Mouse (Mus musculus): ENCODE results near the gene Chrdl2.
"Not testable (repeated sequence)": the region's sequence is repeated elsewhere in the genome, so short reads cannot be mapped to it uniquely, and the experiment has no call there.

Gene Chrdl2

GRCm38 (mm10) chr7:100034815-100035463 lies 29.0 kb downstream of the Chrdl2 start:
- DNase-seq (ENCODE audit: extremely low spot score): no peak

DNA sequence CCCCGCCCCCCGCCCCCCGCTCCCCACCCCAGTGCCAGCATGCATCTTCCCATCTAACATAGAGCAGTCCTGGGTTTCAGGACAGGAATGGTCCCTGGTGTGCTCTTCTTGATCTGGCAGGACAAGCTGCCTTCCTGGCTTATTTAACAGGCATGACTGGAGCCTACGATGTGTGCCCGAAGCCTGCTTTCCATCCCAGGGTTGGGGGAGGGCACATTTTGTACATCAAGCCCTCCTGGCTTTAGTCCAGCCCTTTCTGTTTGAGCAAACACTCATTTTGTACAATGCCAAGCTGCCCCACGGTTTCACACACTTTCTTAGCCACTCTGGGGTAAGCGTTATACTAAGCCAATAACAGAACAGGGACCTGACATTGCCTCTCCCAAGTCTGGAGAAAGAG lies 30.1 kb downstream of the Chrdl2 start:
- DNase-seq (ENCODE audit: extremely low spot score): no peak

DNA sequence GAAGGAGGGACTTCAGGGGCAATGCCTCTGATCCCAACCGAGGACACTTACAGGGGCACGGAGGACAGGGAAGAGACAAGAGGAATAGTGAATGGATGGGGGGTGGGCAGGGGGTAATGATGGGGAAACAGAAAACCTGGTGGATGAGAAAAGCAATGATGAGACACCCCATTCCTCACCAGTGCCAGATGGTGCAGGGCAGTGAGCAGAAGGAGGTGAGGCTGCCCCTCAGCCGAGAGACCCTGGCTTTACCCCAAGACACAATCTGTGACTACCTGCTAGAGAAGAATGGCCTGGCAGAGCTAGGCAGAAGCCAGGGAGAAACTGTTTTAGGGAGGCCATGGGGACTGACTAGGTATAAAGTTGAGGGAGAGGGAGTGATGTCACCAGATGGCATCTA lies 30.5 kb downstream of the Chrdl2 start:
- no peak for DNase-seq (ENCODE audit: extremely low spot score)

DNA sequence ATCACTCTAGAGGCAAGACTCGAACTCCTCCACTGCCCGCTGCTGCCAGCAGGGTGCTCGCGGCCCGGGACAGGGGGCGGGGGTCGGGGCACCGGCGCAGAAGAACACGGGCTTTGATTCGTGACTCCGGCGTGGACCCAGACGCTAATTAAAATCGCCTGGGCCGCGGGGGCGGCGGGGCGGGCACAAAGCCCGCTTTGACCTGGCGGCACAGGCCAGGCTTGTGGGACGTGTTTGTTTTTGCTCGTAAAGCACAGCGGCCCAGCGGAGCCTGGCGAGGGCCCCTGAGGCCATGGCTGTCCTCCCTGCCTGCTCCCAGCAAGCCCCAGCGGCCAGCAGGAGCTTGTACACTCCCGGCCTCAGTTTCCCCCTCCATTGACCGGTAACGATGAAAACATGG lies 36.1 kb downstream of the Chrdl2 start:
- DNase-seq (ENCODE audit: extremely low spot score): peak; percentile 58

DNA sequence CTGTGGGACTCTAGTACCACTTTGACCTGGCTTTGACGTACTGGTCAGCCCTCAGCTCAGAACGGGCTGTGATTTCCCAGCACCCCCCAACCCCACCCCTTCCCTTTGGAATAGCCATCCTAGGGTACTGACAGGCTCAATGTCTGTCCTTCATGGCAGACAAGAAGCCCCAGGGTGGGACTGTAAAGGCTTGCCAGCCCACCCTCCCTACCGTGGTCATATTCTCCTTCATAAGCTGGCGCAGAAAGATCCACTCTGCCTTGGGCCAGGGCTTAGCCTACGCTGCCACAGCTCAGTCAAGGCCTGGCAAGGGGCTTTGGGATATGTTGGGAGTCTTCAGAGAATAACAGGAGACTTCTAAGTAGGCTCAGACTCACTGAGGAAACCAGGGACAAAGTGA lies 37.1 kb downstream of the Chrdl2 start:
- no peak for DNase-seq (ENCODE audit: extremely low spot score)

- DNase-seq (ENCODE audit: extremely low spot score): no peak
Observed at GRCm38 (mm10) chr7:100043605-100044031, 37.6 kb downstream of the Chrdl2 start.

GRCm38 (mm10) chr7:100046486-100046885 lies 40.5 kb downstream of the Chrdl2 start:
- DNase-seq (ENCODE audit: extremely low spot score): no peak

GRCm38 (mm10) chr7:100051904-100052303 lies 45.9 kb downstream of the Chrdl2 start:
- no peak for DNase-seq (ENCODE audit: extremely low spot score)

GRCm38 (mm10) chr7:100052991-100053390 lies 47.0 kb downstream of the Chrdl2 start:
- not testable (repeated sequence) for DNase-seq (ENCODE audit: extremely low spot score)

- DNase-seq (ENCODE audit: extremely low spot score): no peak
Observed at GRCm38 (mm10) chr7:100073959-100074358, 68.0 kb downstream of the Chrdl2 start.

DNA sequence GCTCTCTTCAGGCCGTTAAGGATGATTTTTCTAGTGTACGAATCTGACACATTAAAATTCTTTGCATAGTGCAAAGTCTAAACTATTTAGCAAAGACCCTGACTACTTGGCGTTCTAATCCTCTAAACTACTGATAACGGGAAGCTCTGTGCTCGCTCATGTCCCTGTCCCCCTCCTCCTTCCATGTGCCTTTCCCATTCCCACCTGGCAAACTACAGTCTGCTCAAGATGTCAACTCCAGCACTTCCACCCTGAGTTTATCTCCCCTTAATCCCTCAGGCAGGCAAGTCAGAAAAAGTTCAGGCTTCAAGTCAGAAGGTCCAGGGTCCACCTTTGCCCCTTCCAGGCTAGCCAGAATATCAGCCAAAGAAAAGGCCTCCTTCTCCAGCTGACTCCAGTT lies 70.3 kb downstream of the Chrdl2 start:
- DNase-seq (ENCODE audit: extremely low spot score): no peak

GRCm38 (mm10) chr7:100077071-100077470 lies 71.1 kb downstream of the Chrdl2 start:
- DNase-seq (ENCODE audit: extremely low spot score): no peak

DNA sequence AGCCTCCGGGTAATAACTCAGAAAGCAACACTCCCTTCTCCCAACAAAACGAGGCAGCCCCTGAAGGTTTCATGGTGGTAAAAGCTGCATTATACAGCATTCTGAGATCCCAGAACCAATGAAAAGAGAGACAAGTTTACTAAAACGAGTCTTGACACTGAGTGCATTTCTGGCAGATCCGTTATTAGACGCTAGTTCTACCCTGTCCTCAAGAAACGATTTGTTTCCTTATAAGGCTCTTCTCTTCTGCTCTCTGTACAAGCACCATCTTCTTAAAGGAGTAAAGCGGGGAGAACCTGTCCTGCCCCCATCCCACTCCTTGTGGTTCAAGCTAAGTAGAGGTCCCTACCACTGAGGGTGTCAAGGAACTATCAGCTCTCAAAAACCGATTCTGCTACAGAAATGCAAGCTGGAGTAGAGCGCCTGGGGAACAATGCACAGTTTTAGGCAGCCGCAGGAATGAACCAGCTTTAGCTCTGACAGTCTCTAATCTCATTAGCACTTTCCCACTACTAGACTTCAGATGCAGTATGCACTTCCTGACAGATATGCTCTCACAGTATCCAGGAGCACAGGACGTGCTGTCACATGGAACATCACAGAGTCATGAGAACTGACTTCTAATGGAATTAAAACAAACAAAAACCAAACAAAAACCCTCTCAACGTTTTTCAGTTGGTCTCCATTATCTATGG lies 74.3 kb downstream of the Chrdl2 start:
- DNase-seq (ENCODE audit: extremely low spot score): no peak

- no peak for DNase-seq (ENCODE audit: extremely low spot score)
Observed at GRCm38 (mm10) chr7:100082836-100083235, 76.9 kb downstream of the Chrdl2 start.

- no peak for DNase-seq (ENCODE audit: extremely low spot score)
Observed at GRCm38 (mm10) chr7:100083812-100084211, 77.8 kb downstream of the Chrdl2 start.

Measured in embryo, embryonic 9.5 days (tissue).